Mouse (Mus musculus) frontal cortex, adult 2 months (tissue): Measurements from ENCODE around the gene Ube2a. TPM values are rescaled to one million over a fixed set of nuclear protein-coding genes. Genes with fewer than 3 reads are reported as not detected.
"Not testable (repeated sequence)": the region's sequence is repeated elsewhere in the genome, so short reads cannot be mapped to it uniquely, and the experiment has no call there.

ENCODE experiments used
- DNase-seq, 2 experiments: peaks; one replicate each; pipeline ENCODE4 v3.0.0; 2022; ENCODE audit warnings: low spot score in 1 of 2; ENCODE audit errors: extremely low spot score in 1 of 2
- polyA plus RNA-seq: library from polyadenylated mRNA; depleted of rRNA; stranded (reverse); fragments of >200 nt; gene quantifications from 2 replicates; pipeline ENCODE4 v1.2.3, GENCODE M21; 2012; rRNA removed

Ube2a gene
- polyA plus RNA-seq, 1 experiment: 48.8 TPM

GRCm38 (mm10) chrX:36898931-36899330 is 25.2 kb downstream of the Ube2a start:
- not testable (repeated sequence) for DNase-seq

DNA sequence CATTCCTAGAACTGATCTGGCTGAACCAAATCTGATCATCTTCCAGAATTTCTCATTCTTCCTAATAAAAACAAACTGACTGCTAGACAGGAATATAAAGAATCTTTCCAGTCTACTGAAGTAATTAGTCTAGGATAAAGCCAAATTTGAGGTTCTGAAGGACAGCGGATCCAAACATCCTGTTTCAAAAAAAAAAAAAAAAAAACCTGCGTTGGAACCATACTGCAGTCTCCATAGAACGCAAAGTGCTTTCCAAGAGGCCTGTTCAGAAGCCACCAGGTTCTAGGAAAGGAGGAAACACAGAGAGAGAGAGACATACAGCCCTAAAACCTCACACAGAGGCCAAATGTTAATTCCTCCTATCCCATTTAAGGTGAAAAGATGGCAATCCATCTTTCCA is 28.0 kb downstream of the Ube2a start:
- no peak for DNase-seq

DNA sequence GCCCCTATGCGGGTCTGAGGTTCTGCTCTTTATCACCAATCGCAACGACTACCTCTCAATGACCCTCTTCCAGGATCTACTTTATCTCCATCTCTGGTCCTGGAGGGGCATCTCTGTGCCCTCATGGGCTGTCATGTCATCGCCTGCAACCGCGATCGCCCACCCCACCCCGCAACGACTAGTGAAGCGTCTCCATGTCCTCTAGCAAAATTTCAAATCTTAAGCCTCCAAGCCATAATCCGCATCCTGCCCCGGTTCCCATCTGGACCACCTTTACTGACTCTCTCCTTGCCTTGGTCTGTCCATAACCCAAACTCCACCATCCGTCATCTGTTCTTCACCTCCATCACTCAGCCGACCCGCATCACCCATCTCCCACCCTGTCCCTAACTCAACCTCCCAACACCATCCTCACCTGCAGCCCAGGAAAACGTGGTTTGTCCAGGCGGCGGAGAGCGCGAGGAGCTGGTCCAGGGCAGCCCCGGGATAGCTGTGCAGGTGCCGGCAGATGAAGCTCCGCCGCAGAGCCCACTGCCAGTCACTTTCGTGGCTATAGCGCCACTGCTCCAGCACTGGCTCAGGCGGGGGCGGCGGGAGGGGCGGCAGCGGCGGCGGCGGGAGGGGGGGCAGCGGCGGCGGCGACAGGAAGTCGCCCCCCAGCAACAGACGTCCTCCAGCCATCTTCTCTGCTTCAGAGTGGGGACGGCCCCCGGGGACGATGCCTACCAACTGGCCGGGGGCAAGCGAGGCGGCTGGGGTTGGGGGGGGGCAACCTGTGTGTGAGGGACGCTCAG is 28.8 kb downstream of the Ube2a start, which contains the start of gene Nkrf:
TSS of gene Nkrf (minus strand) at position 579 of the 794 bp plus-strand sequence.
- DNase-seq: peak in 1 of 2 experiments; percentile 52

- DNase-seq: peak; percentile 90 to 95
Observed at GRCm38 (mm10) chrX:36903115-36903768, 29.5 kb downstream of the Ube2a start.

DNA sequence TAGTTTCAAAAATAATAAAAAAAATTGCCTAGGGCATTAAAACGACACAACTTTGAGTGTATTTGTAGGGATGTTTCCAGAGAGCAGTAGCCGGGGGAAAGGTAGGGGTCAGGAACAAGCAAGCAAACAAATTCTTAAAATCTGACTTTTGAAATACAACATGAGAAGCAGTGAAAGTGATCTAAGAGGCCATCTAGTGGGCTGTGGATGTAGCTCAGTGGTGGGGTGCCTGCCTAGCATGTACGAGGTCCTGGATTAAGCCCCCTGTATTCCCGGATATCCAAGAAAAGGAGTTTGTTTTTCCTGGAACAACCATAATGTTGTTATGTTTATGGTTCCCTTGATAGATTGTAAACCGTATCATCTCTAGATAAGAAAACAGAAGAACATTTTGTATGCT is 32.8 kb downstream of the Ube2a start:
- DNase-seq: no peak

DNA sequence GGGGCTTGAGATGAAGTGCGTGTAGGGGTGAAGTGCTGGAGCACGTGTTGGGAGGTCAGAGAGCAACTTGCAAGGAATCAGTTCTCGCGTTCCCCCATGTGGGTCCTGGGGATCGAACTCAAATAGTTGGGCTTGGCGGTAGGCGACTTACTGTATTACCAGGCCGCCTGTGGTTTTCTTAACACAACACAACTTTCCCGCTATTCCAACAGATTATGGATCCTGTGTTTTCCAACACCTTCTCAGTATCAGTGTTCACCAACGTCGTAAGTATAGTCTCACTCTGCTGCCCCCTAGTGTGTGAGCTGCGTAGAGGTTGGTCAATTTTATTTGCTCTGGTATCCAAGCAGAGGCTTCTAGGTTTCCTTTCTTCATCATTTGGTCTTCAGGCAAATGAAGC is 37.6 kb downstream of the Ube2a start:
- DNase-seq: peak in 1 of 2 experiments; percentile 54

- DNase-seq: no peak
Observed at GRCm38 (mm10) chrX:36917749-36918148, 44.0 kb downstream of the Ube2a start.

- DNase-seq: no peak
Observed at GRCm38 (mm10) chrX:36921346-36921745, 47.6 kb downstream of the Ube2a start.

GRCm38 (mm10) chrX:36928791-36929190 is 55.1 kb downstream of the Ube2a start:
- DNase-seq: no peak

DNA sequence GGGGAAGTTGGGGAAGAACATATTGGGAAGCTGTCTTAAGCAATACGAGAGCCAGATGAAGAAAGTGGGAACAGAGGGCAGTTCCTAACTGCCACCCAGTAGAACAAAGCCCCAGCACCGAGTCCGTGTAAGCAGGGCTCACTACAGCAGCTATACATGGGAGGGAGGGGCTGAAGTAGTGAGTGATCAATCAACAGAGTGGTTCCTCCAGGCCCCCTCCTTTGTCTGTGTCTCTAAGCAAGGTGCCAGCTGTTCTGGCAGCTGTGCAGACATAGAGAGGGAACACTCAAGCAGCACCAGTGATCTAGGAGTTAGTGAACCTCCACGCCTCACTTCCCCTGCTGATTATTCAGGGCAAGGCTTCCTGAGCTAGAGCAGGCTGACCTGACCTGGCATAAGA is 56.0 kb downstream of the Ube2a start:
- no peak for DNase-seq

DNA sequence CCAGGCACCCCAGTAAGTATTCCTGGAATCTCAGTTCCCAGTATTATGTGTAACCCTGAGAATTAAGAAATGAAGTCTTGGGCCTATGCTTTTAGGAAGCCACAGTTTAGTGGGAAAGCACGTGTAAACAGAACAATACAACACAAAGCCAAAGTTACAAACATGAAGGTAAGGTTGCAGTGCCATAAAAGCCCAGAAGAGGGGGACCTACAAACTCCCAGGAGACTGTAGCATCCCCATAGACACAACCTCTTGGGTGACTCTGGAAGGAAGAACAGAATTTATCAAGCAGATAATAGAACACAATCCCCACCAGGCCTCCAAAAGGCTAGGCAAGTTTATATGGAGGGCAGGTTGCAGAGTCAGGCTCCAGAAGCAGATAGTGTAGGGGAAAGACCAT is 56.9 kb downstream of the Ube2a start:
- DNase-seq: peak in 1 of 2 experiments; percentile 43

Other genes with a start within 250 kb of the Ube2a start
- 10.6 and 12.6 TPM in 2 replicates for gene Akap17b, start 228.5 kb upstream of the Ube2a start, polyA plus RNA-seq
- gene Slc25a43, start 130.2 kb upstream of the Ube2a start, polyA plus RNA-seq: 0.74 and 0.96 TPM in 2 replicates
- 474 and 486 TPM in 2 replicates for gene Slc25a5, start 78.2 kb upstream of the Ube2a start, polyA plus RNA-seq
- 26.7 and 29.0 TPM in 2 replicates for gene C330007P06Rik, start 211 bp downstream of the Ube2a start, polyA plus RNA-seq
- gene Nkrf, start 29.0 kb downstream of the Ube2a start, polyA plus RNA-seq: 17.9 and 19.8 TPM in 2 replicates
- 38.6 and 40.7 TPM in 2 replicates for gene Sept6, start 117.9 kb downstream of the Ube2a start, polyA plus RNA-seq
- 0.06 TPM in 1 of 2 replicates, not detected in the other for gene Sowahd, start 174.9 kb downstream of the Ube2a start, polyA plus RNA-seq
- 236 and 294 TPM in 2 replicates for gene Rpl39, start 211.5 kb downstream of the Ube2a start, polyA plus RNA-seq
- gene Upf3b, start 236.4 kb downstream of the Ube2a start, polyA plus RNA-seq: 32.8 and 35.0 TPM in 2 replicates